In the genomic region with DNA sequence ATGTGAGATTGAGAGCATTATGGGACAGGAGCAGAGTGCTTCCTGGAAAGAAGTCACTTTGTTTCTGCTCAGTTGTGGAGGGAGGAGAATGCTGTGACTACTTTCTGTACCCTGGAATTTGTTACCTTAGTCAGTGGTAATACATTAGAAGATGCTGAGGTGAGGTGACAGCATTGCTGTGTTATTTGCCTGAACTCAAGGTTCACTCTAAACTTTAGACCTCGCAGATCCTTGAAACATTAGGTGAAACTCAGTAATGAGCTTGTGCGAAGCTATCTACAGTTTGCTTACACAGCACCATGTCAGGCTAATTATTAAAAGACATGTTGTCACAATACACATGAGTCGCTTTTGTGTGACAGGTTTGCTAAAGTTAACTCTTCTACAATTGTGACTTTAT, we compare ENCODE assay signal across 12 mouse cellular contexts.
"Had no signal": no experiment of that assay in that cellular context is flagged by ENCODE, and none has a peak within 500 bp of the region (broad histone marks: within the 10 kb centered on the region; RNA-seq: fewer than 3 reads in every experiment).

No protein-coding gene starts in this region.

- H3K9ac ChIP-seq: hindbrain, embryonic 13.5 days; limb, embryonic 12.5 days; liver, embryonic 13.5 days; midbrain, embryonic 15.5 days; neural tube, embryonic 12.5 days had no signal

- H3K9me3 ChIP-seq: hindbrain, embryonic 13.5 days; limb, embryonic 12.5 days; liver, embryonic 13.5 days; midbrain, embryonic 15.5 days; neural tube, embryonic 12.5 days had no signal

- H3K27ac ChIP-seq: hindbrain, embryonic 13.5 days; hindbrain, postnatal 0 days; limb, embryonic 12.5 days; liver, embryonic 13.5 days; midbrain, embryonic 15.5 days; neural tube, embryonic 12.5 days had no signal

- ATAC-seq: hindbrain, postnatal 0 days; lung, postnatal 0 days; midbrain, embryonic 15.5 days had no signal

- H3K27me3 ChIP-seq: hindbrain, embryonic 13.5 days; limb, embryonic 12.5 days; liver, embryonic 13.5 days; midbrain, embryonic 15.5 days; neural tube, embryonic 12.5 days had no signal

- H3K36me3 ChIP-seq: hindbrain, embryonic 13.5 days; midbrain, embryonic 15.5 days; neural tube, embryonic 12.5 days had no signal

- DNase-seq: layer of hippocampus, adult 9-11 months; liver, embryonic 13.5 days; lung, adult 2 months; lung, postnatal 36 days; right cerebral cortex, postnatal 14 days; thymus, postnatal 4 days had no signal

- H3K4me3 ChIP-seq: hindbrain, embryonic 13.5 days; limb, embryonic 12.5 days; liver, embryonic 13.5 days; midbrain, embryonic 15.5 days; neural tube, embryonic 12.5 days had no signal

- H3K4me2 ChIP-seq: hindbrain, embryonic 13.5 days; limb, embryonic 12.5 days; liver, embryonic 13.5 days; midbrain, embryonic 15.5 days; neural tube, embryonic 12.5 days had no signal

- H3K4me1 ChIP-seq: limb, embryonic 12.5 days had no signal
